Mouse (Mus musculus) ES-Bruce4 (cell line): ENCODE data around the gene Ebf4.

ENCODE experiments used
- CTCF ChIP-seq: IDR thresholded peaks from one replicate; pipeline ENCODE4 v1.8.1; 2011; ENCODE audit warnings: low read depth, low read length
- EP300 ChIP-seq: IDR thresholded peaks from 2 replicates; pipeline ENCODE4 v1.6.1; 2011; ENCODE audit warnings: low read depth, low read length; ENCODE audit not compliant: insufficient read depth

DNA sequence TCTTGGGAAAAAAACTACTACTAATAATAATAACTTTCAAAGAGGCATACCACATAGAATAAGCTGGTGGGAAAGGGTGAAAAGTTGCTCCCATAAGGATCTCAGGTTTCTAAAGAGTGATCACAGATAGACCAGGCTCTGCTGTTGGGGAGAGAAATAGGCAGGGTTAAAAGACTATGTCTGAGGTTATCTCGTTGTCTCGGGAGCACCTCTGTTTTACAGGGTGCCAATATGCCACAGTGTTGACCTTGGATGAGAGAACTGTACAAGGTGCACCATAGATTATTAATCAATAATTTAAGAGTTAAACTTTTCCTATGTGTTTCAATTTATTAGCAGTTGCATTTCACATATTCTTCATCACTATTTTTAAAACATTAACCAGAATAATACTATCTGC lies 33.1 kb upstream of the Ebf4 start:
- no peak for TF ChIP-seq CTCF
- no peak for TF ChIP-seq EP300
